Mouse (Mus musculus) heart, postnatal 36 days (tissue): Measurements from ENCODE around the gene Nop14. TPM values are rescaled to one million over a fixed set of nuclear protein-coding genes. Genes with fewer than 3 reads are reported as not detected.
A peak's percentile ranks its signal among the peaks of the same experiment; 100 is the strongest.

ENCODE experiments used
- DNase-seq, 2 experiments: peaks; one replicate each; pipeline ENCODE4 v3.0.0; 2021 to 2022
- intact Hi-C: fragments of 180-260 bp; cut with DNase I; formaldehyde crosslinking; loops from one replicate; pipeline ENCODE4 v1.15.1; 2025
- total RNA-seq, 2 experiments: library from RNA; stranded (reverse); gene quantifications; 2 replicates each; pipeline ENCODE4 v1.2.3; 2021

Gene Nop14
- 10 to 100 TPM; 14.1 to 14.3 TPM for total RNA-seq

- intact Hi-C loops: loop anchor here (2.0 to 10.0 kb wide), 5 partner anchors 23 to 725 kb away; partner anchors contain the start of genes Hgfac, Htt, Mfsd10 and Mxd4
- DNase-seq: peak; percentile 98 to 99
Observed at GRCm38 (mm10) chr5:34659686-34660590, at the start of gene Nop14, which contains the start of gene Grk4. TSS of gene Nop14 (minus strand) at chr5:34660148. TSS of gene Grk4 (plus strand) at chr5:34660379.

DNA sequence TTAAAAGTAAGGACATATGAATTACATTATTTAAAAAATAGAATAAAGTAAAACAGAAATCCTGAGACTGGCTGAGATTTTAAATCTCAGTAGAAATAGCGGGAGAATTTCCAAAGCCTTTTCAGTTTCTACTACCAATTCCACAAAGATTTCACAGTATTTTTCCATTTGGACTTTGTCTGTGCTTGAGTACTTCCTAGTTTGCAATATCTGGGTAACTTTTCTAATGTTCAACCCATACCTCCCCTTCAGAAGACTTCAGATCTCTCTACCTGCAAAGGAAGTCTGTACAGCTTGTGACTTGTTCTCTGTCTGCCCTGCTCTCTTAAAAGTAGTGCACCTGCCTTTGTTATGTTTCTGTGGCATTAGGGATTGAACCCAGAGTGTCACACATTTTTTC, 48.5 kb upstream of the Nop14 start:
- intact Hi-C loops: no loop called here
- DNase-seq: no peak

DNA sequence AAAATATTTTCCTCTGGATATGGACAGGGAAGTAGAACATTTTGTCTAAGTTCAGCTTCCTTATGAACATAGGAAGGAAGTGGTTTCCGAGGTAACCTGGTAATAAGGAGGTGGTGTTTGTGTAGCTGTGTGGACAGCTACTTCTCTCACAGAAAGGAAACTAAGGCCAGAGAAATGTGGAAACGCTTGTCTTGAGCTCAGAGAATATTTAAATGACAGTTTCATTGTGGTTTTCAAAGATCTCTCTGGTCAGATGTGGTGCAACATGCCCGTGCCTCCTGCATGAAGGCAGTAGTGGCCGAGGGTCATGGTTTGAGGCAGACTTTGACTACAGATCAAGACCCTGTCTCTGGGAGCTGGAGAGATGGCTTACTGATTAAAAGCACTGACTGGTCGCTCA, 35.6 kb upstream of the Nop14 start:
- intact Hi-C loops: no loop called here
- no peak for DNase-seq

GRCm38 (mm10) chr5:34692782-34693181, 32.8 kb upstream of the Nop14 start:
- no peak for DNase-seq
- intact Hi-C loops: no loop called here

DNA sequence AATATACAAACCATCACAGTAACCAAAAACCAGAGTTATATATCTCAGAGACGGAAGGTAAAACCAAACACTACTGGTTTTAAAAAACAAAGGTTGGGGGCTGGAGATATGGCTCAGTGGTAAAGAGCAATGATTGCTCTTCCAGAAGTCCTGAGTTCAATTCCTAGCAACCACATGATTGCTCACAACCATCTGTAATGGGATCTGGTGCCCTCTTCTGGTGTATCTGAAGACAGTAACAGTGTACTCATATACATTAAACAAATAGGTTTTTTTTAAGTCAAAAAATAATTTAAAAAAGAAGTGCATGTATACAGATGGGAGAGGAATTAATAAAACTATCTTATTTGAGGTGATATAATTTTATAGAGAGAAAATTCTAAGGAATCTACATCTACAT, 29.9 kb upstream of the Nop14 start:
- no peak for DNase-seq
- intact Hi-C loops: no loop called here

GRCm38 (mm10) chr5:34670280-34670679, 10.3 kb upstream of the Nop14 start:
- no peak for DNase-seq
- intact Hi-C loops: no loop called here

GRCm38 (mm10) chr5:34669493-34669892, 9.5 kb upstream of the Nop14 start:
- intact Hi-C loops: loop anchor here (10.0 kb wide), 2 partner anchors 375 to 735 kb away; partner anchors contain the start of genes Hgfac and Nelfa
- no peak for DNase-seq

- intact Hi-C loops: loop anchor here (10.0 kb wide), 2 partner anchors 382 to 728 kb away; partner anchors contain the start of genes Hgfac and Nelfa
- DNase-seq: no peak
Observed at GRCm38 (mm10) chr5:34663231-34663630, 3.3 kb upstream of the Nop14 start.

GRCm38 (mm10) chr5:34661909-34662308, 2.0 kb upstream of the Nop14 start:
- intact Hi-C loops: loop anchor here (2.0 to 10.0 kb wide), 3 partner anchors 99 to 727 kb away; partner anchors contain the start of genes Hgfac, Htt and Nelfa
- no peak for DNase-seq

DNA sequence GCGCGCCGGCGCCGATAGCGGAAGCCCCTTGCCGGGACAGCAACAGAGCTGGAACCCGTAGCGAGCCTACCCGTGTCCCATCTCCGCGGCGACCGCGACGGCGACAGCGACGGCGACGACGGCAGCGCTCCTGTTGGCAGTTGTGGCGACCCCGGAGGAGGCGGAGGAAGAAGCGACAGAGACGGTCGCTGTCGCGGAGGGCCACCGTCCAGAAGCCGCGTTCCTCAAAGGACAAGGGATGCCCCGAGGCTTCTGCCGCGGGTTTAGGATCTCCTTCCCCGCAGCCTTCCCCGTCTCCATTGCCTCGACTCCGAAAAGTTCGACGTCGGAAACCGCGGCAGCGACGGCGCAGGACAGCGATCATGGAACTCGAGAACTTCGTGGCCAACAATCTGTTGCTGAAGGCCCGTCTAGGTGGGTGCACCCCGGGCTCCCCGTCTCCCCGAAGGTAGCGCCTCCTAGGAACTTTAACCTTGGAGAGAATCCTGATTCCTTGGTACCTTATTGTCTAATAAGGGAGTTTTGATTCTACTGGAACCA, 713 bp upstream of the Nop14 start:
- intact Hi-C loops: loop anchor here (2.0 to 10.0 kb wide), 3 partner anchors 100 to 726 kb away; partner anchors contain the start of genes Hgfac, Htt and Nelfa
- DNase-seq: no peak

GRCm38 (mm10) chr5:34657556-34657955, 2.4 kb downstream of the Nop14 start:
- intact Hi-C loops: loop anchor here (10.0 kb wide), 1 partner anchor 473 kb away; the partner anchor contains the start of gene Mxd4

DNA sequence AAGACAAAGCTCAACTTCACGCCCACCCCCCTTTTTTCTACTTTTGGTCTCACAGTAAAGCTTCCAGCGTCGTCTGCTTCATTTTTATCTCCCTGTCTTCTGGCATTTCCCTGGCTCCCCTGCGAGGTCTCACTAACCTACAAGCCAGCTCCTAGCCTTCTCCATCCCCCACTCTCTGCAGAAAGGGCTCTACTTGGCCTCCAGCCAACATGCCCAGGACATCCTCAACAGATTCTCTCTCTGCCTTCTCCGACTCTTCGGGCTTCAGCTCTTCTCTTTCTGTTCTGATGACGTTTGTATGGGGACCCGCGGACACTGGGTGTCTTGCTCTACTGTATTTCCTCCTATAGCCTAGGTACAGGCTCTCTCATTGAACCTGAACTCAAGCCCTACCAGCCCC, 5.1 kb downstream of the Nop14 start:
- intact Hi-C loops: loop anchor here (10.0 kb wide), 1 partner anchor 470 kb away; the partner anchor contains the start of gene Mxd4
- no peak for DNase-seq

More at GRCm38 (mm10) chr5:34657556-34657955, 2.4 kb downstream of the Nop14 start:
- no peak for DNase-seq

DNA sequence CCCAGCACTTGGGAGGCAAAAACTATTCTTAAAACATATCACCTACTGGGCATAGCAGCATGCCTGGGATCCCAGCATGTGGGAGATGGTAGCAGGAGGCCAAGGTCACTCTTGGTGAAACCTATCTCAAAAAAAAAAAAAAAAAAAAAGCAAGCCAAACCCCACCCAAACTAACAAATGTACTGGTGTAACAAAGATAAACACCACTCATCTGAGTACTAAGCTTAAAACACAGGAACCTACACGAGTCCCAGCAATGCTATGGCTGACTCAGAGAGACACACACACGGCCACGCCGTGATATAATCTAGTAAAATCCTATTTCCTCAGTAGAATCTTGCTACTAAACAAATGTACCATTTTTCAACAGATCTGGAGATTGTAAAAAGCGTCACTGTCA, 7.0 kb downstream of the Nop14 start:
- no peak for DNase-seq

GRCm38 (mm10) chr5:34647581-34647980, 12.4 kb downstream of the Nop14 start:
- DNase-seq: peak; percentile 56 to 76
- intact Hi-C loops: no loop called here

More for the DNA sequence above, 7.0 kb downstream of the Nop14 start:
- intact Hi-C loops: loop anchor here (10.0 kb wide), 1 partner anchor 468 kb away; the partner anchor contains the start of gene Mxd4

GRCm38 (mm10) chr5:34642932-34643331, 17.0 kb downstream of the Nop14 start:
- peak; percentile 25 to 33 for DNase-seq
- intact Hi-C loops: no loop called here

DNA sequence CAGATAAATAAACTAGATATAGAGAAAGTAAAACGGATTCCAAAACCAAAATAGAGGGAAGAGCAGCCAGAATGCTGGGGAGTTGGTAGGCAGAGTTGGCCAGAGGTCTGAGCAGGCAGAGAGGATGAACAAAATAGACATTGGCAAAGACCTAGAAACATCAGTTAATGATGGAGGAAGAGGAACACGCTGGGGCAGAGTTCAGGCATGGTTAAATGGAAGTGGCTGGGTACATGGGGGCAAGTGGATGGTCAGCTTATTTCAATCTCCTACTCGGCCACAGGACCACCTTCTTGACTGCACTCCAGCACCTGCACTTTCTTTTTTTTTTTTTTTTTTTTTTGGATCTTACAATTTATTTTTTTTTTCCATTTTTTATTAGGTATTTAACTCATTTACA, 18.0 kb downstream of the Nop14 start:
- intact Hi-C loops: no loop called here

GRCm38 (mm10) chr5:34637591-34638156, 22.3 kb downstream of the Nop14 start:
- intact Hi-C loops: loop anchor here (2.0 to 10.0 kb wide), 5 partner anchors 21 to 273 kb away; partner anchors contain the start of genes Fam193a and Sh3bp2
- DNase-seq: no peak

More for the DNA sequence above, 18.0 kb downstream of the Nop14 start:
- DNase-seq: no peak

GRCm38 (mm10) chr5:34636481-34637287, 23.3 kb downstream of the Nop14 start, which contains the start of gene Mfsd10:
TSS of gene Mfsd10 (minus strand) at chr5:34637212.
- peak; percentile 78 to 79 for DNase-seq
- intact Hi-C loops: loop anchor here (2.0 to 10.0 kb wide), 5 partner anchors 22 to 272 kb away; partner anchors contain the start of genes Fam193a and Sh3bp2

- intact Hi-C loops: loop anchor here (2.0 to 10.0 kb wide), 5 partner anchors 23 to 271 kb away; partner anchors contain the start of genes Fam193a and Sh3bp2
- peak in 1 of 2 experiments; percentile 18 for DNase-seq
Observed at GRCm38 (mm10) chr5:34635665-34636192, 24.2 kb downstream of the Nop14 start.
